Mouse (Mus musculus) c-Kit-positive CD71-positive TER-119-positive erythroid progenitor cells, embryonic 14.5 days (primary cell): Measurements from ENCODE around the gene Rrp1.
A peak's percentile ranks its signal among the peaks of the same experiment; 100 is the strongest.
"Not testable (repeated sequence)": the region's sequence is repeated elsewhere in the genome, so short reads cannot be mapped to it uniquely, and the experiment has no call there.

Experiments used
- DNase-seq: peaks from one replicate; pipeline ENCODE4 v3.0.0-alpha.2; 2013; ENCODE audit warnings: low spot score

The Rrp1 gene

DNA sequence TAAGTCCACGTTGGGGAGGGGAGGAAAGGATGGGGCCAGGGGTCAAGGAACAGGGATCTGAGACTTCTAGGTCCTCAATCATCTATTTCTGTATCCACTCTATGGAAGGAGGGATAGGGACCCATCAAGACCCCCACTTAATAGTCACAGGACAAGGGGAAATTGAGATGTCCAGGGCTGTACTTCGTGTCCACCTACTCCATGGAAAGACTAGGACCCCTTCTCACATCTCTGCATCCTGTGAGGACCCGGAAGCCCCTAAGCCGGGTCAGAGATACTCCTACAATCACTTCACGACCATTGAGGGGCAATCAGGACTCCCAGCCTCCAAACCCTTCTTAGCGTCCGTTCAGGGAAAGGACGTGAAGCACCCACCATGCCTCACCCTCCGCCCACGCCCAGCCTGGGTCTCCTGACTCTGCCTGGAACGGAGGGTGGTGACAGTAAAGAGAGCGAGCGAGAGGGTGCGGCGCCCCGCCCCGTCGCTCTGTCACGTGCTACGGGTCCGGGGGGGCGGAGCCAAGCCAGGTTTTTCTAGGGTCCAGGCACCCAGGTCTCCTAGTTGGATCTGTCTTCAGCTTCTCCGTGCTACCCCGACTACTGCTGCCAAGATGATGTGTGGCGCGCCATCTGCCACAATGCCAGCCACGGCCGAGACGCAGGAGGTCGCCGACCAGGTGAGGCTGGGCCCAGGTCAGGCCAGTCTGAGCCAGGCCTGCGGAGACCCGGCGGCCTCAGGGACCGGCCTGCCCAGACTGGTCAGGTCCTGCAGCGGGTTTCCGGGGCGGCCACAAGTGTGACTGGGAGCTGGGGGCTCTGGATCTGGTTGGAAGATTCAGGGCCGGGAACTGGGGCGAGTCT, 12.6 kb upstream of the Rrp1 start, which contains the start of gene Cstb:
TSS of gene Cstb (plus strand) at position 489 of the 861 bp plus-strand sequence.
- peak; percentile 79 for DNase-seq

DNA sequence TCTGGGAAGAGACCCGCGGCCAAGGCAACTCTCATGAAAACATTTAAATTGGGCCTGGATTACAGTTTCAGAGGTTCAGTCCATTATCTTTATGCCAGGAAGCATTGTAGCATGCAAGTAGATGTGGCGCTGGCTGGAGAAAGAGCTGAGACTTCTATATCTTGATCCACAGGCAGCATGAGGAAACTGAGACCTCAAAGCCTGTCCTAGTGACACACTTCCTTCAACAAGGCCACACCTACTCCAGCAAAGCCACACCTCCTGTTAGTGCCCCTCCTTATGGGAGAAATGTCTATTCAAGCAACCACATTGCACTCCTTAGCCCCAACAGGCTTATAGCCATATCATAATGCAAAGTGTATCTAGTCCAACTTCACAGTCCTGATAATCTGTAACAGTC, 9.8 kb upstream of the Rrp1 start:
- DNase-seq: no peak

DNA sequence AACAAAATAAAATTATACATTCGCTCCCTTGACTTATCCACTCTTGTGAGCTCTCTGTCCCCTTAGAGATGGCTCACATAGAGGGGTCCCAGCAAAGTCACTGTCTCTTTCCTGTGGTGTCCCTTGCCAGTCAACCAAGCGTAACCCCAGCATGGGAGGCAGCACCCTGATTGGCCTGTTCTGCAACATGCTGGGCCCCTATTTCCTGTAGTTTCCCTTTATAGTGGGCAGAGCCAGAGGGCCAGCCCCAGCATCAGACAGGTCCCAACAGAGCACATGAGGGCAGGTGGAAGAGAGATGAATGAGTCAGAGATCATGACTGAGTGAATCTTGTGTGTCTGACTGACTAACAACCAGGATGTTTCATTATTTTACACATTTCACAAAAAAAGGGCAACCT, 8.1 kb upstream of the Rrp1 start:
- no peak for DNase-seq

DNA sequence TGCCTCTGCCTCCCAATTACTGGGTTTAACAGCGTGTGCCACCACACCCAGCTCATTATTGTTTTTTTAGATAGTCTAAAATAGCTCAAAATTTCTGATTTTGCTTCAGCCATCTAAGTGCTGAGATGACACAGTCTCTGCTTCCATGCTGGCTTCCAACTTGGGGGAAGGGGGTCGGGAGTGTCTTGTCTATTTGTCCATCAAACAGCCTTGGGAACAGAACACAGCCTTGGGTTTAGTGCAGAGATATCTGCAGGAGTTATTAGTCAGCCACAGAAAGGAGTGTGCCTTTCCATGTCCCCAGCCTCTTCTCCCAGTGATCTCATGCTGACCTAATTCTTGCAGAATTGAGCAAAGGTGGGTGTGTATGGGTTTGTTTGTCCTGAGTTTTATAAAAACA, 5.9 kb upstream of the Rrp1 start:
- no peak for DNase-seq

DNA sequence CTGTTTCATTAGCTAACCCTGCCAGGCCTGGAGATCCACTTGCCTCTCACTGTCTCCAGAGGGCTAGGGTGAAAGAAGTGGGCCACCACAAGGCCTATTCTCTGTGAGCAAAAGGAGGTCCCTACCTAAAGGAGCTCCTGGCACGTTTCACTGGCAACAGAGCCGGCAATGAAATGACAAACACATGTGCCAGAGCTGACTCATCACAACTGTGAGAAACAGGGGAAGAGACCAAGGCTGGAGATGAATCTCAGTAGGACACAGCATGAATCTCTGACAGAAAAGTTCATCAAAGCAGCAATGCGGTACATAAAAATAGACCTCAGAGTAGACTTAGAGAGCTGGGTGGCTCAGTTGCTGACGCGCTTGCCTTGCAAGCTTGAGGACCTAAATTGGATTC, 5.0 kb upstream of the Rrp1 start:
- DNase-seq: no peak

DNA sequence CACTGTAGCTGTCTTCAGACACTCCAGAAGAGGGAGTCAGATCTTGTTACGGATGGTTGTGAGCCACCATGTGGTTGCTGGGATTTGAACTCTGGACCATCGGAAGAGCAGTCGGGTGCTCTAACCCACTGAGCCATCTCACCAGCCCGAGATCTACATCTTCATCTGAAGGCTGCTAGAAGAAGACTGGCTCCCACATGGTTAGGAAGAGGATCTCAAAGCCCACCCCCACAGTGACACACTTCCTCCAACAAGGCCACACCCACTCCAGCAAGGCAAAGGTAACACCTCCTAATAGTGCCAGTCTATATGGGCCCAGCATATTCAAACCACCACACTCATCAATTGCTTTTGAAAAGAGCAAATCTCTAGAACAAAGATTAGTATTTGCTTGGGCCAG, 2.1 kb upstream of the Rrp1 start:
- DNase-seq: not testable (repeated sequence)

DNA sequence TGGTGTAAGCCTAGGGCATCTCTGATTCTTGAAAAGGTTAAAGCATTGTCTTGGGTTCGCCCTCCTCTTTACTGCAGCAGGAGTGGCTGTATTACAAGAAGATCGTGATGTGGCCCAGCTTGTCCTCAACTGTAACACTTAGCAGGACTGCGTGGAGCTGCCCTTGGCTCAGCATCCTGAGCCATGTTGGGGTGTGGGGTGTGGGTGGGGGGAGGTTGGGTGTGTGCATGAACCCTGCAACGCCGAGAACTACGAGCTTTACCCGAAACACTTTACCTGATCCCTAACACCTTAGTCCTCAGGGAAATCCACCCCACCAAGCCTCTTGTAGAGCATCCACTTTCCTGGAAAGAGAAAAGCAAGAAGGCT, 293 bp upstream of the Rrp1 start:
- no peak for DNase-seq

DNA sequence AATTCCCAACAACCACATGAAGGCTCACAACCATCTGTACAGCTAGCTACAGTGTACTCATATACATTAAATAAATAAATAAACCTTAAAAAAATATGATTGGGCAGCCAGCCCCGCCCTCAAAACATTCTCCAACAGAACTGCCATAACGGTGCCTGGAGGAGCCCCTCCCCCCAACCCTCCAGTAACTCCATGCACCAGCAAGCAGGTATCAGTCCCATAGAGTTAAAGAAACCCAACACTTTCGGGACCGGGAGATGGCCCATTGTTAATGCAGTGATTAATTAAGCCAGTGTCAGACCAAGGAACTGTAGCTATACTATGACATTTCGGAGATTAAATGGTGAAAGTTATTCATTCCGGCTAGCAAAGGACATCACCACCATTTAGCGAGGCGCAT, 992 bp downstream of the Rrp1 start:
- DNase-seq: no peak

DNA sequence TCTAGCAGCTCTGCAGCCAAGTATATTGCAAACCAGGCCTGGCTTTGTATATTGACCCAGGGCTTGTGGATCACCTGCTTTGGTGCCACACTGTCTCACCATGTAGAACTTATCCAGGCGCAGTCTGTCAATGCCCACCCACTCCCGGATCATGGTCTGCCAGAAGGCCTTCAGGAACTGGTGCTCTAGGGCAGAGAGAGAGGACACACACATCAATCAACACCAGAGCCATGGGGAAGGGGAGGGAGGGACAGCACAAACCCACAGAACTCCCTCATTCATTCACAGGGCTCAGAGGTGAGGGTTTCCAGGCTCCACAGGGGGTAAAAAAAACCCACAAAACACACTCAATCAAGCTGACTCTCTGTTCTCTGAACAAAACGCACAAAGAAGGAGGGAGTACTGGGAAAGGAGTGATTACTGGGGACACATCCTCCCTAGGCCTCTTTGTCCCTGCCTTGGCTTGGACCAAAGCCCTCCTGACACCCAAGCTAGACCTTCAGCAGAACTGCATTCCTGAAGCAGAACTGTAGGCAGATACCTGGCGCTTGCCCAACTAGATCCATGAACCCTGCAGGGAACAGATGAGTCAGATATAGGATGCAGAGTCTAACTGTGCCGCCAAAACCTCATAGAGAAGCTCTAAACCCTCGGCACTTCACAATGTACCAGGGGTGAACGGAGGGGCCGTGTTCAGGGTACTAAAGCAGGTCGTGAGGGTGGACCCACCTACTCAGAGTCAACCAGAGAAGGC, 3.6 kb downstream of the Rrp1 start:
- DNase-seq: no peak

DNA sequence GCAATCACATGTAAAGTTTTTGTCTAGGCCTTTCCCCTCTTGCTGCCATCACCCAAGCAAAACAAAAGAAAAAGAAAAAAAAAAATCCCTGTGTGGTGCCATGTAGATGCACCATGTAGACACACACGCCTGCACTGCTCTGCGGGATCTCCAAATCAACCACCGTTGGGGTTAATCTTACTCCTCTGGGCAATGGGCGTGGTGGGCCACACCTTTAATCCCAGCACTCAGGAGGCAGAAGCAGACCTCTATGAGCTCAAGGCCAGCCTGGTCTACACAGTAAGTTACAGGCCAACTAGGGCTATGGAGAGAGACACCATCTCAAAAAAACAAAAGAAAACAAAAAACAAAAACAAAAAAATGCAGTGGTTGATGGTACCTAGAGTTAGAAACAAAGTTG, 5.7 kb downstream of the Rrp1 start:
- no peak for DNase-seq

DNA sequence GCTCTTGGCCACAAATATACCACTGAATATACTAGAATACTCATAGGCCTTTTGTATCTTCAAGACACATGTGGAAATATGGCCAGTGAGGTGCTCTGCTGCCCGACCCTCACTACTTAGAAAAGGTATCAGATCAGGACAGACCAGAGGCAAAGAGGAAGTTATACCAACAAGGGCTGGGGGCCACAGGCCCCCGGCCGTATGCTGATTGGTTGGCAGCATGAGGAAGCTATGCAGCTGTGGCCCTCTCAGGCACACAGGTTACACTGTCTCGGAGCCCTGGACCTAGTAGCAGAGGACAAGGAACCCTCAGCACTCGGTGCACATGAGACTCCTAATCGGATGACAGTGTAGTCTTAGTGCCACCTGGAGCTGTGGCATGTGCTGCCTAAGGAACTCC, 6.7 kb downstream of the Rrp1 start:
- DNase-seq: no peak

DNA sequence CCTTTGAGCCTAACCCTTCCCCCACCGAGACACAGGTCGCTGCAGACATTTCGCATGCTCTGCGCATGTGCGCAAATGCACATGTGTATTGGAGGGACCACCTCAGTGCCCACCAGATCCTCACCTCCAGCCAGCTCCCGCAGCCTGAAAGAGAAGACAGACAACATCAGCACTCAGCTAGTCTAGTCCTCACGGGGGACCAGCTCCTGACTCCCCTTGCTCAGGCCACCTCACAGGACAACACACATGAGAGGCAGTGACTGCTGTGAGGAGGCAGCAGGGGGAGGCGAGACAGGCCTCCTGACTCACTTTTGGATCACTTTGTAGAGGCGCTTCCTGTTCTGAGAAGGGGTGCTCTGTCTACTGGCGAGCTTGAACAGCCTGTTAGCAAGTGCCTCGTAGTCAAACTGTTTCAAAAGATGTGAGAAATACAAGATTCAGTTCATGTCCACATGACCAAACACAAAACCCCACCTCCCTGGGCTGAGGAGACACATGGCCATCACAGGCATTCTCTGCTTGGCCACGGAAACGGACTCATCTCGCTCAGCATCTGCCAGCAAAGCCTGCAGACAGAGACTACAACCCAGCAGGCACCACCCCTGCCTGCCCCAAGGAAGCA, 10.4 kb downstream of the Rrp1 start:
- no peak for DNase-seq

DNA sequence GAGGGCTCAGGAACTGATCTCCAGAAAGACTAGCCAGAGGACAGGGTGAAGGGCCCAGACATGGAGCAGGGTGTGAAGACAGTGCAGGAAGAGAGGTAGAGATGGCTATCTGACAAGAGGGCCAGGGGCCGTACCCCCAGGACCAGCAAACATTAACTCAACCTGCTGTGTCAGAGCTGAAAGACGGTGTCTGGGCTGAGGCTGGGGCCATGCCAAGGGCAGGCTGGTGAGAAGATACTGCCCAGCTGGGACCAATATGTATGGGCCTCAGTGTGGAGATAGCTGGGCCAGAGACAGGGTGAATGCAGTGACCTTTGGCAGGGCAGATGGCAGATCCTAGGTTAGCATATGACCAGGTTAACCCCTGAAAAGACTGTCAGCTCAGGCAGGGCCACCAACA, 11.7 kb downstream of the Rrp1 start:
- no peak for DNase-seq

DNA sequence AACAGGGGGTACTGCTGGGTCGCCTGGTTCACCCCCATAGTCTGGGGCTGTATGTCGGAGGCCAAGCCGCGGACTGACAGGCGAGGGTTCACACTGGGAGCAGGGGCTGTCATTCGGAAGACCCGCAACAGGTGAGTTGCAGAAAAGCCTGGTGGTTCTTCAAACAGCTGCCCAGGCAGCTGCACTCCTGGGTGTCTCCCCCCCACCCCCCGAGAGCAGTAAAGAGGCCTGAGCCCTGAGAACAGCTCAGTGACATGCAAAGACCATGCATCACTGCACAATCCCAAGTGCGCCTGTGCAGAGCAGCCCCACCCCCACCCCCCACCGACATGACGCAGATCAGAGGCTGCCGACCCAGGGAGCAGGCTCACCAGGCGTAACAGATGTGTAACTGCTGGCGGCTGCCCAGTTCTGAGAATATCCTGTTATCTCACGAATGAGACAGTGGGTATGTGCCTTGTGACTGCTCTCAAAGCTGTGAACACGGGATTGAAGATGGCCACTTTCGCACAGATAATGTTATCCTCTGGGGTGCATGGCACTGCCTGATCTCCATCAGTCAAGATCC, 13.7 kb downstream of the Rrp1 start:
- peak; percentile 74 for DNase-seq

DNA sequence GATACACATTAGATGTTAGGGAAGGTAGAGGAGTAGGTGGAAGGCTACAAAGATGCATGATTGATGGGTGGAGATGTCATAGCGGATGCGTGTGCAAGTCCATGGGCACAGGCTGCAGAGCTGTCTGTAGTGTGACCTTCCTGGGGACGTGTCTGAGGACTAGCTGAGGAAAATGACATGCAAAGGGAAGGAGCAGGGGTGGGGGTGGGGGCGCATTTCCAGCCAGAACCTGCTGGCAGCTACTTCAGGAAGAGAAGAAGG, 16.3 kb downstream of the Rrp1 start:
- no peak for DNase-seq

DNA sequence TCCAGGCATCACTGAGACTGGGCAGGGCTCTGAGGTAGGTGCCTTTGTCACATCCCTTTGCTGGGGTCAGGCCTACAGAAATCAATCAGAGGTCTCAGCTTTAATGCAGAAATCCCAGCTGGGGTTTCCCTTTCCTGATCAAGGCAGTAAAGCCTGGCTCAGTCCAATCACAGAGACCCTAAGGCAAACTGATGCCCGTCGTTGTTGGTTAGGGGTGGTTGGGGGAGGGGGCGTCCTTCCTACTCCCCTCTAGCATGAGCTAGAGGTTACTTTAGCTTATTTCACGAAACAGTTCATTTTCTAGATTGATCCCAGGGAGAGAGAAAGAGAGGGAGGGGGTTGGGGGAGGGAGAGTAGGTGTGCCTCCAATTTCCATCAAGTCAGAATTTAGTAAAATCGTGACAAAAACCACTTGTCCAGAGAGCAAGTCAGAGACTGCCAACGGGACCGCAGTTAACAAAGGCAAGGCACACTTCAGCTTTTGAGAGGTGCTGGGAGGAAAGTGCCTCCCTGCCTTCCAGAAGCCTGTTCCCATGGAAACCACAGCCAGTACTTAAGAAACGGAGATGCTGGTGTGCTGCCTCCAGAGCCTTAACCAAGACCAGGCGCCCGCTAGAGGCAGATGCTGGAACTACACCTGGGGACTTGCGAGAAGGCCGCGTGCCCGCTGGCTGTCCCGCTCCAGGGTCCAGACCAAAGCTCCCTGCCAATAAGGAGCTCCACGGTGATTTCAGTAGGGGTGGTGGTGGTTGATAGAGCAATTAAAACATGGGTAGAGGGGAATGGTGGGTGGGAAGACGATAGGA, 16.8 kb downstream of the Rrp1 start:
- DNase-seq: peak; percentile 87

DNA sequence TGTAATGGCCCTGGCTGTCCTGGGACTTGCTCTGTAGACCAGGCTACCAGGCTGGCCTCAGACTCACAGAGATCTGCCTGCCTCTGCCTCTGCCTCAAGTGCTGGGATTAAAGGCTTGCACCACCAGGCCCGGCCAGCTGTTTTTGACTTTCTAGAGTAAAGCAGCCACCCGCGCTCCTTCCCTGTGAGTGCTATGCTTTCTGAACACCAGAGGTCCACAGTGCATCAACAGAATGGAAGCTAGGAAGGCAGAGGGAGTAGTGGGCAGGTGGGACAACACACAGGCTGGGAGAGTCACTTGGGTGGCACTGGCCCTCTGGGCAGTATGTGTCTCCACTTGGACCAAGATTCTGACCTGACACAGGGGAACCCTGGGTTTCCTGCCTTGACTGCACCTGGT, 17.5 kb downstream of the Rrp1 start:
- DNase-seq: no peak

DNA sequence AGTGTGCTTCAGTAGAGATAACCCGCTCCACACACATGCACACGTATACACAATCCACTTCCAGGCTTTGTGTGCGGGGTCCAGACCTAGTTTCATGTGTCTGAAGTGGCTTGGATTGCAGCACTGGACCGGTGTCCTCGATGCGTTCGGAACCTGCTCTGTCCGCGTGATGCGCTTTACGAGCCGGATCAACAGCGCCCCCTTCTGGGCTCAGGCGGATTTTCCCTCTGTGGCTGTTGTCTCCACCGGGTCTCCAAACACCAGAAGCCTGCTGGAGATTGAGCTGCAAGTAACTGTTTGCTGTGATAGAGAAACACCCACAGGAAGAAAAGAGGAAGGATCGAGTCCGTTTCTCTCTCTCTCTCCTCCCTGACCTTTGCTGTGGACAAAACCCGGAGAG, 20.8 kb downstream of the Rrp1 start:
- DNase-seq: peak; percentile 70

DNA sequence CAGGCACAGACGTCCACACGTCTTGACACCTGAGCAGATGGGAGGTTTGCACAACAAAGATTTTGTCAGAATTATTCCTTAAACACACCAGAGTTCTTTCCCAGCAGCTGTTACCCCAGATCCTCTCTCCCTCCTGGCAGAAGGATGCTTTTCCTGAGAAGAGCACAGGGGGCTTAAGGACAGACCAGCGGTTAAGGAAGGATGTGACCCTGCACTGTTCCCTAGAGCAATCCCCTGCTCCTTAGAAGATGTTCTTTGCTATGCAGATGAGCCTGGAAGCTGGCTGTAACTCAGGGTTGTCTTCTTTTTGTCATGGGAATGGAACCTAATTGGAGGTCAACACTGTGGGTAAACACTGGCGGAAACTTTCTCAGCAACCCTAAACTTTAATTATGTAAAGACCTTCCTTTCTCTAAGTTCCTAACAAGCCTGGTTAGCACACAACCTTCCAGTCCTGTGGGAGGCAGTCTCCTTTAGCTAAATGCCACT, 21.8 kb downstream of the Rrp1 start:
- no peak for DNase-seq

DNA sequence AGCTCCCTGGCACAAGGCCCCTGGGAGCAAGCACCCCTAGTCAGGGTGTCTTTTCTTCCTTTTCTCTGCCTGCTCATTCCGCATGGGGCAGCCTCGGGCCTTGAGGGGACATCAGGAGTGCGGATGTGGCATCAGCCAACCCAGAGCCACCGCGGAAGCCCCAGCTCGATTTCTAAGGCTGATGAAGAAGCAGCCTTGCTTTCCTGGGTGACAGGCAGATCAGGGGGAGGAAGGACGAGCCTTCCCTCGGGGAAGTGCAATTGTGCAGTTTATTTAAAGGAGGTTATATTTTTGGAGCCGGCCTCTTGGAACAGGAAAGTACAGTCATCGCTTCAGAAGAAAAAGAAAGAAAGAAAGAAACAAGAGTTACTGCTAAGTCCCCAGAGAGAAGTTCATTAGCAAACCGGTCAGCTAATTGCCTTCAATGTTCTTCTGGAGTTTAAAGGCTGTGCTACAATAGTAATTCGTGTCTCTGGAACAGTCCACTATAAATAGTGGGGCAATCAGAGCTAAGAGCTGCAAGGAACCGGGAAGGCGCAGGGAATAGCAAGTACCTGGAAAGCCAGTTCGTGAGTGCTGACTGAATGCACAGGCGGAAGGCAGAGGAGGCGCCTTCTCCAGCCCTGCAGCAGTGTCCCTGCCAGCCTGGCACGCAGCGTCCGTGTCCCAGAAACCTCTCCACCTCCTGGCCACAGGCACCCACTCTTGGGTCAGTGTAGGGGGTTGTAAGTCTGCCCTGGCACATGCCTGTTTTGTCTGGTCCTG, 24.4 kb downstream of the Rrp1 start:
- no peak for DNase-seq

DNA sequence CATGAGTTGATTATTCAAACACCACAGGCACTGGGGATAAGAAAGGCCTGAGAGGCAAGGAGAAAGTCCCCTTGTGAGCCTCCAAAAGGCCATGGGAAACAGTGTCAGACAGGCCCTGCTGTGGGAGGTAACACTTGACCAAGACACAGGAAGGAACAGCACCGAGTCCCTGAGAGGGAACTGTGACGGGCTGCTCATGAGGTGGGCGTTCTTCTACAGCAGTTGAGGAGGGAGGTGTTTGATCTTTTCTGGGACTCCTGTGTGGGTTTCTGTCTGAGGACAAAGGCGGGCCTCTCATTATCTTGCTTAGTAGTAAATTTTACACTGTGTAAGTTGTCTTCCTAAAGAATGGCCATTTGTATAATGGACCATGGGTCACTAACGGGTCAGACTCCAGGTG, 27.3 kb downstream of the Rrp1 start:
- DNase-seq: no peak
